Mouse (Mus musculus) gonadal fat pad, adult 2 months (tissue): ENCODE results near the gene Gucd1. TPM values are rescaled to one million over a fixed set of nuclear protein-coding genes. Genes with fewer than 3 reads are reported as not detected.
"Not testable (repeated sequence)": the region's sequence is repeated elsewhere in the genome, so short reads cannot be mapped to it uniquely, and the experiment has no call there.

Experiments used
- DNase-seq: peaks from one replicate; pipeline ENCODE4 v3.0.0-alpha.2; 2012; ENCODE audit warnings: low read depth
- polyA plus RNA-seq: library from polyadenylated mRNA; depleted of rRNA; stranded (reverse); fragments of >200 nt; gene quantifications from 2 replicates; pipeline ENCODE4 v1.2.3, GENCODE M21; 2012

Gucd1 gene
- polyA plus RNA-seq, 1 experiment = 47.6 TPM

- peak; percentile 47 for DNase-seq
These were observed 139.1 kb downstream of the Gucd1 start for GRCm38 (mm10) chr10:75378688-75379087.

- not testable (repeated sequence) for DNase-seq
These were observed 144.0 kb downstream of the Gucd1 start for GRCm38 (mm10) chr10:75373655-75374351.

GRCm38 (mm10) chr10:75365231-75365633, 152.5 kb downstream of the Gucd1 start:
- no peak for DNase-seq

DNA sequence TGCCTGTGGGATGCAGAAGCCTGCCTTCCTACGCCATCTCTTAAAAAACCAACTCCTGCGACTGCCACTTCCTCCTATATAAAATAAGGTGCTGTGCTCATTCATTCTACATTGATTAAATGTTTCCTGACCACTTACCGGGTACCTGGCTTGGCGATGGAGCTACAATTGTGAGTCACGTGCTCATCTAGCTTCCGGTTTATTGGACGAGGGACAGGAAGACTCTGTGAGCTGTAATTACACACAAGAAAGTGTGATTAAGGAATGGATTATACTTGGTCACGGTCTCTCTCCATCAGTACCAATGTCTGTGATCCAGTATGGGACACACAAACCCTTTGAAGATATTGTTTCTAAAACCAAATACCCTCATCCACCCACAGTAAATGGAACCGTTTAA, 153.0 kb downstream of the Gucd1 start:
- no peak for DNase-seq

DNA sequence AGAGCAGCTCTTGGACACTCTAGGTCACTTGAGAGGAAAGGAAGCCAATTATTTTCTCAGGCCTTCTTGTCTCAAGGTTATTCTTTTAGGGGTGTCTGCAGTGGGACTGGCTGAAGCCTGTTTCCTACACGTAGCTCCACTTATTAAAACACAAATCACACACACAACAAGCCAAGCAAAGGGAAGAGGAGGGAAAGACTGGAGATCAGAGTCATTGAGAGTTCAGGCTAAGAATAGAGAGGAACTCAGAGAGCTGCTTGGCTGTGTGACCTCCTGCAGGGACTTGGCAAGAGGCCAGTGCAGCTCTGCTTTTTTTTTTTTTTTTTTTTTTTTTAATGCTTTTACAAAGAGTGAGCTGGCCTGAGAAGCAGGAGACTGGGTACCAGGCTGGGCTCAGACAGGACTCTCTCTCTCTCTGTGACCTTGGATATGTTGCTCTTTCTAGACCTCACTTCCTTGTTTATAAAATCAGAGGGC, 153.5 kb downstream of the Gucd1 start:
- DNase-seq = not testable (repeated sequence)

- no peak for DNase-seq
These were observed 162.4 kb downstream of the Gucd1 start for GRCm38 (mm10) chr10:75355341-75355740.

DNA sequence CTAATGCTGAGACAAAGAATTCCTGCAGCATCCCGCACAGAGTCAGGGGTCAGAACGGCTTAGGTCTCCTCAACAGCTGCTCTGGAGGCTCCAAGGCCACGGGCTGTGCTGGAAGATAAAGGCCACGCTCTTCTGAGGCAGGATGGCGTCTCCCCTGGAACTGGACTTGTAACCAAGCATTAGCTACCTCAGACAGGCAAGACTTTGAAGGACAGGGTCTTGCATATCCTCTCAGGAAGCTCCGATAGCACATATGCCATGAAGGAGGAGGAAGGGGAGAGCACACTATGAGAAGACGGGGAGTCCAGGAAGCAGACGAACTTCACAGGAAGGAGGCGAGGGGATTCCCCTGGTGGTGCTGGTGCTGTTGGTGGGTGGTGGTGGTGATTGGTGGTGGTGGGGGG, 163.9 kb downstream of the Gucd1 start:
- DNase-seq = not testable (repeated sequence)

DNA sequence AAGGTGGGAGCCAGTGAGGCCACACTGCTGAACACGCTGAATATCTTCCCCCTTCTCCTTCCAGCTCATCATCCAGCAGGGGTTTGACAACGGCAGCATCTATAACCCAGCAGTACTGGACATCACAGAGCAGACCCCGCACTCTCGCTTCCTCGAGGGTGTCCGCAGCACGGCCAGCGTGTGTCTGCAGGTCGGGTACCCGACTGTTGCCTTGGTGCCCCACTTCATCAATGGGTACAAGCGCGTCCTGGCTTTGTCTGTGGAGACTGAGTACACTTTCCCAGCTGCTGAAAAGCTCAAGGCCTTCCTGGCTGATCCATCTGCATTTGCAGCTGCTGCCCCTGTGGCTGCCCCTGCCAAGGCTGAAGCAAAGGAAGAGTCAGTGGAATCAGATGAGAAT, 165.2 kb downstream of the Gucd1 start:
- no peak for DNase-seq

- no peak for DNase-seq
These were observed 167.2 kb downstream of the Gucd1 start for GRCm38 (mm10) chr10:75350564-75350963.

DNA sequence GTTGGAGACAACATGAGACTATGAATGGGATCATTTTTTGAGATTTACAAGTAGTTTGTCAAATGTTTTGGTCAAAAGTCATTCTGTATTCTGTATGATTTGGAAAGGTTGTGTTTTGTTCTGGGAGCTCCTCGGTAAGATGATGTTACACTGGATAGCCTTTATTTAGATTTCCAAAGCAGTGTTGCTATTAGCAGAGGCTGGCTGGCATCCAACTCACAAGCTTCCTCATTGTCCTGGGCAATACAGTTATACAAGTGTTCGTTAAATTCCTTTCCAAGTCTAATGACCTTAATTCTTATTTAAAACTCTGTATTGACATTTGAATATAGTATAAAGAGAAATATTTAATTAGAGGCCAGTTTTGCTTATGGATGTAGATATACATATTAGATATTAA, 172.5 kb downstream of the Gucd1 start:
- DNase-seq = no peak

DNA sequence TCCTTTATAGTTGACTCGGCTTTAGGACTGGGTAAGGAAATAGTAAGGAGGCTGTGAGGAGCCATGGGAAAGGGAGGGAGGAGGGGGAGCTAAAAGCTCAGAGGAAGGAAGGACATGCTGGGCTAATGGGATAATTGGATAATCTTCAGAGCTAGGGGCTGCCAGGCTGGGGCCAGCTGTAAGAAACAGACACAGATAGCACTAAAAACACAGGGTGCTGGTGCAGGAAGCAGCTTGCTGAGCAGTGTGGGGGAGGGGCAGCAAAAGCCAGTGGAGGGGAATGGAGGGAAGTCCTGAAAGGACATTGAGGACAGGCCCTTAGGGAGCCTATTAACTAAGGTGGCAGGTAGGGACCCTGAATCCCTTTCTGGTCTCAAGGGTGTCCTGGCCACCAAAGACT, 173.2 kb downstream of the Gucd1 start:
- not testable (repeated sequence) for DNase-seq

- no peak for DNase-seq
These were observed 175.8 kb downstream of the Gucd1 start for GRCm38 (mm10) chr10:75341936-75342335.

DNA sequence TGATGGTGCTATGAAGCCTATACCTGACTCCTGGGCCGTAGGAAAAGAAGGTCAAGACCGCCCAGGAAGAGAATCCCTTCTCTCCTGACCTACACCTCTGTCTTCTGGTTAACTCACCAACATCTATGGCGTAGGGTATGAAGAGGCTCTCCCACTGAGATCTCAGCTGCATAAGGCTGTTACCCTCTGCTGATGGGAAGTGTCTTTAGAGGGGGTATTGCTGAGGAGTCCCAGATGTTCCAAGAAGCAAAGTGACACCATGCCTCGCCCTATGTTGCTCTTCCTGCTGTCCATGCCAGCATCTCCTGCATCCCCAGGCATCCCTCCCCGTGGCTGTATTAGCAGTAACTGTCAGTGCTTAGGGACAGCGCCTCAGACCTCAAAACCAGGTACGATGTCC, 178.4 kb downstream of the Gucd1 start:
- no peak for DNase-seq

DNA sequence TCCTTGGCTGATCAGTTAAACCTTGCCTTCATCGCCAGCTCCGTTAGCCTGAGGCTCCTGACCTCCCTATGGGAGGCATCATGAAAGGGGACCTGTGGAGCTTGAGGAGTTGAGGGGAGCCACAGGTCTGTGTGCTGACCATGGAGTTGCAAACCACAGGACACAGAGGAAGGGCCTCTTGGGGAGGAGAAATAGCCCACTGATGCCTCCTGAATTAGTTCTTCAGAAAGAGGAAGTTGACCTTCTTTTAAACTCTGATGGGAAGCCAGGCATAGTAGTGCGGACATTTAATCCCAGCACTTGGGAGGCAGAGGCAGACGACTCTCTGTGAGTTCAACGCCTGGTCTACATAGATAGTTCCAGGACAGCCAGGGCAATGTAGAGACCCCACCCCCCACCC, 178.9 kb downstream of the Gucd1 start:
- DNase-seq = no peak

DNA sequence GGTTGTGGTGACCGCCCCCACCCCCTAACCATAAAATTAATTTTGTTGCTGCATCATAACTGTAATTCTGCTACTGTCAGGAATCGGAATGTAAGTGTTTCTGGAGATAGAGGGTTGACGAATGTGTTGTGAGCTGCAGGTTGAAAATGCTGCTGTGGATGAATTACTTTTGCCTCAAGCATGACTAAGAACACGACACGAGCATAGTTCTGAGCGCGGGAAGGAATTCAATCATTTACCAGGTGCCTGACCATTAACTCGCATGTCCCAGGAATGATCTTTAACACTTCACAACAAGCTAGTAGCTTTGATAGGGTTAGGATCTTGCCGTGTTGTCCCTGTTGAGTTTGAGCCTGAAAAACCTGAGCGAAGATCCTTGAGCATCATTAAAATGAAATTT, 180.5 kb downstream of the Gucd1 start:
- no peak for DNase-seq

GRCm38 (mm10) chr10:75335075-75335474, 182.7 kb downstream of the Gucd1 start:
- DNase-seq = no peak

- no peak for DNase-seq
These were observed 183.6 kb downstream of the Gucd1 start for GRCm38 (mm10) chr10:75334175-75334574.

DNA sequence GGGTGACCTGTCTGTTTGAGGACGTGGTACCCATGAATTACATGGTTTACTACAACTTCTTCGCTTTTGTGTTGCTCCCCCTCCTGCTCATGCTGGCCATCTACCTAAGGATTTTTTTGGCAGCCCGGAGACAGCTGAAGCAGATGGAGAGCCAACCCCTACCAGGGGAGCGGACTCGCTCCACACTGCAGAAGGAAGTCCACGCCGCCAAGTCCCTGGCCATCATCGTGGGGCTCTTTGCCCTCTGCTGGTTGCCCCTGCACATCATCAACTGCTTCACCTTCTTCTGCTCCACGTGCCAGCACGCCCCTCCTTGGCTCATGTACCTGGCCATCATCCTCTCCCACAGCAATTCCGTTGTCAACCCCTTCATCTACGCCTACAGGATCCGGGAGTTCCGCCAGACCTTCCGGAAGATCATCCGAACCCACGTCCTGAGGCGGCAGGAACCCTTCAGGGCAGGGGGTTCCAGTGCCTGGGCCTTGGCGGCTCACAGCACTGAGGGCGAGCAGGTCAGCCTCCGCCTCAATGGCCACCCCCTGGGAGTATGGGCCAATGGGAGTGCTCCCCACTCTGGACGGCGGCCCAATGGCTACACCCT, 184.5 kb downstream of the Gucd1 start:
- DNase-seq = no peak

GRCm38 (mm10) chr10:75332268-75332667, 185.5 kb downstream of the Gucd1 start:
- DNase-seq = no peak

DNA sequence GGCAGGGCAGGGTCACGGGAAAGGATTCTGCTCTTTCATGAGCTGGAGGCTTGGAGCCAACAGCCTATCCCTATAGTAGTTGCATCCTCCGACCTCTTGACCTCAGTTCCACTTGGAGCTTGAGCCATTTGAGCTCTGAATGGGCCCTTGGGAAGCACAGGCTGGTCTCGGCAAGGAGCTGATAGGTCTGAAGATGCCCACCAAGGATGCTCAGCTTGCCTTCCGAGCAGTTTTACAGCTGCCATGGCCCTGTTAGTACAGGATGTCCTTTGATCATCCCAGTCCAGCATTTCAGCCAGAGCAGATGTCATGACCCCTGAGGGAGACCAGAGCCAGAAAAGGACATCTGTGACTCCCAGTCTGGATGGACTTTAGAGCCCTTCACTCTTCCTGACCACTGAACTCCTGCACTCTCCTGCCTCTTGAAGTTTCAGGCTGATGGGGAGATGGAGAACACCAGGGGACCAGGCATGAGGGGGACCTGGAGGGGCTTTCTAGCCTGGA, 189.5 kb downstream of the Gucd1 start:
- no peak for DNase-seq

GRCm38 (mm10) chr10:75327081-75327480, 190.7 kb downstream of the Gucd1 start:
- DNase-seq = no peak

- DNase-seq = no peak
These were observed 191.2 kb downstream of the Gucd1 start for GRCm38 (mm10) chr10:75326553-75326952.

- DNase-seq = no peak
These were observed 192.0 kb downstream of the Gucd1 start for GRCm38 (mm10) chr10:75325821-75326220.
